Mouse (Mus musculus) hindbrain, embryonic 13.5 days (tissue): Measurements from ENCODE around the gene Usp39. TPM values are rescaled to one million over a fixed set of nuclear protein-coding genes. Genes with fewer than 3 reads are reported as not detected.
A peak's percentile ranks its signal among the peaks of the same experiment; 100 is the strongest.

Experiments
- ATAC-seq: fragments of 200-750 bp; cut with Nextera tagmentation; 2 replicates; pipeline ENCODE4 v1.8.0; 2017; ENCODE audit warnings: moderate TSS enrichment; ENCODE audit not compliant: low FRiP score
- H3K27ac ChIP-seq: fragments of 300-500 bp; sonication (generic); 2 replicates; pipeline ENCODE4 v1.5.1; 2015; ENCODE audit warnings: inconsistent platforms, mild to moderate bottlenecking, moderate library complexity
- H3K27me3 ChIP-seq: fragments of 300-500 bp; sonication (generic); 2 replicates; pipeline ENCODE4 v1.6.1; 2015; ENCODE audit warnings: mild to moderate bottlenecking, inconsistent platforms
- H3K36me3 ChIP-seq: fragments of 300-500 bp; sonication (generic); 2 replicates; pipeline ENCODE4 v1.6.1; 2015; ENCODE audit warnings: mild to moderate bottlenecking, inconsistent platforms
- H3K4me1 ChIP-seq: fragments of 300-500 bp; sonication (generic); replicated peaks from 2 replicates; pipeline ENCODE4 v1.6.1; 2015; ENCODE audit warnings: inconsistent platforms
- H3K4me2 ChIP-seq: fragments of 300-500 bp; sonication (generic); 2 replicates; pipeline ENCODE4 v1.6.1; 2015; ENCODE audit warnings: inconsistent platforms, mild to moderate bottlenecking, moderate library complexity
- H3K4me3 ChIP-seq: fragments of 300-500 bp; sonication (generic); 2 replicates; pipeline ENCODE4 v1.5.1; 2015; ENCODE audit warnings: mild to moderate bottlenecking, inconsistent platforms
- H3K9ac ChIP-seq: fragments of 300-500 bp; sonication (generic); 2 replicates; pipeline ENCODE4 v1.6.1; 2015; ENCODE audit warnings: mild to moderate bottlenecking, inconsistent platforms
- H3K9me3 ChIP-seq: fragments of 300-500 bp; sonication (generic); 2 replicates; pipeline ENCODE4 v1.6.1; 2016; ENCODE audit warnings: inconsistent platforms
- WGBS: fragments of 180-500 bp; shearing (Covaris S2); methylation state at CpG from one replicate; pipeline ENCODE4 v1.1.7; 2015; 5-methylcytosine and 5-hydroxymethylcytosine counted together
- polyA plus RNA-seq: library from polyadenylated mRNA; unstranded; fragments of >200 nt; fragmentation: Nextera tagmentation; extraction: Ambion mirVana; gene quantifications from 2 replicates; pipeline ENCODE4 v1.2.1, GENCODE M21; 2015

The Usp39 gene
- polyA plus RNA-seq, 1 experiment from 2014 or later = 46.7 TPM

DNA sequence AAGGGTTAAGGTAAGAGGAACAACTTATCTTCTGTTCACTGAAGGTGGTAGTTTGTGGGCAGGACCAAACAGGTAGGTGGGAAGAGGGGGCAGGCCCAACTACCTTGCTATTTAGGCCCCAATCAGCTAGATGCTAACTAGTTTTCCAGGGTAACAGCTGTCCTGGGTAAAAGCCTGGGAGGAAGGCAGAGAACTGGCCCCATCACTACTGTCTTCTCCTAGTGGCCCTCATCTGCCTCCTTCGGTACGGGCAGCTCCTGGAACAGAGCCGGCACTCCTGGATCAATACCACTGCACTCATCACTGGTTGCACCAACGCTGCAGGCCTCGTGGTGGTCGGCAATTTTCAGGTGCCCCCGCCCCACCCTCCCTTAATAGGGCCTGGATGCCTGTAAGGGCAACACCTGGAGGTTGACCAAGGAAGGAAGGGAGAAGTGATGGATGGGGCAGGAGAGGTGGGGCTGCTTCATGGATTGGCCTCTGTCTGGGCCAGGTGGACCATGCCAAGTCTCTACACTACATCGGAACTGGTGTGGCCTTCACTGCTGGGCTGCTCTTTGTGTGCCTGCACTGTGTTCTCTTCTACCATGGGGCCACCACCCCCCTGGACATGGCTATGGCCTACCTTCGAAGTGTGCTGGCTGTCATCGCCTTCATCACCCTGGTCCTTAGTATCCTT is 13.2 kb upstream of the Usp39 start:
- Histone ChIP-seq H3K4me3 (no peak overlapping the region), H3K4me2 (no peak overlapping the region), H3K9me3 (no peaks in the 10 kb centered on the region), H3K27ac (no peak overlapping the region), H3K36me3 (peaks cover 36% of the 10 kb centered on the region), H3K27me3 (no peaks in the 10 kb centered on the region), H3K4me1 (peaks cover 56% of the 10 kb centered on the region), H3K9ac (no peak overlapping the region)
- 91% methylated on average over 10 of the region's 10 CpGs for WGBS
- no peak for ATAC-seq

DNA sequence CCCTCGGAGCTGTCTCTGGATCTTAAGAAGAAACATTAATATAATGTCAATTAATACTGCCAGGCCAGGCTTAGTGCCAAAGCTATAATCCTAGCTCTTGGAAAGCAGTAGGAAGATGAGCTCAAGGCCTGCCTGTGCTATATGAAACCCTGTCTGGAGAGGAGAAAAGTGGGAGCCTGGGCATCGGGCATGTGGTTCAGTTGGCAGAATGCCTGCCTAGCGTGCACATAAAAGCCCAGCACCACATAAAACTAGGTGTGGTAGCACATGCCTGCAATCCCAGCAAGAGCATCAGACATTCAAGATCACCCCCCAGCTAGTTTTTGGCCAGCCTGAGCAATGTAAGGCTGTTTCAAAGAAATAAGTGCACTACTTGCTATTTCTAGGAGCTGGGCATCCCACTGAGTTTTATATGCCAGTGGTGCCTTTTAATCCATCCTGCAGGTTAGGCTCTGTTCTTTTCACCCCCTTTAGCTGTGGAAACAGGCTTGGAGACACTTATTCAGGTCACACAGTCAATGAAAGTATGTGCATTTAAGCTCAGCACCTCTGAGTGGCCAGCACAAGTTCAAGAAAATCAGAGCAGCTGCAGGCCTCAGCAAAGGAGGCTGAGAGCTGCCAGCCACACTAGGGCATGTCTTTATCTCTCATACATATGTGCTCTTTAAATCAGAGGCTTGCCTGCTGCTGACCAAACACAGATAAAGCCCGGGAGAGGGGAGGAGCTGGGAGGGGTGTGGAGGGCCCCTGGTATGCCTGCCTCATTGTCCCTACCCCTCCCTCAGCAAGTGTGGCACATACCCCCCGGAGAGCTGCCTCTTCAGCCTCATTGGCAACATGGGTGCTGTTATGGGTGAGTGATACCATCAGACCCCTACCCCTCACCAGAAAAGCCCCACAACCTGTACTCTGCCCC is 12.4 kb upstream of the Usp39 start:
- Histone ChIP-seq H3K4me1 (peaks cover 52% of the 10 kb centered on the region), H3K4me3 (no peak overlapping the region), H3K27ac (no peak overlapping the region), H3K27me3 (no peaks in the 10 kb centered on the region), H3K36me3 (peaks cover 36% of the 10 kb centered on the region), H3K9ac (no peak overlapping the region), H3K4me2 (no peak overlapping the region), H3K9me3 (no peaks in the 10 kb centered on the region)
- 79% methylated on average over 5 of the region's 5 CpGs for WGBS
- ATAC-seq = no peak

DNA sequence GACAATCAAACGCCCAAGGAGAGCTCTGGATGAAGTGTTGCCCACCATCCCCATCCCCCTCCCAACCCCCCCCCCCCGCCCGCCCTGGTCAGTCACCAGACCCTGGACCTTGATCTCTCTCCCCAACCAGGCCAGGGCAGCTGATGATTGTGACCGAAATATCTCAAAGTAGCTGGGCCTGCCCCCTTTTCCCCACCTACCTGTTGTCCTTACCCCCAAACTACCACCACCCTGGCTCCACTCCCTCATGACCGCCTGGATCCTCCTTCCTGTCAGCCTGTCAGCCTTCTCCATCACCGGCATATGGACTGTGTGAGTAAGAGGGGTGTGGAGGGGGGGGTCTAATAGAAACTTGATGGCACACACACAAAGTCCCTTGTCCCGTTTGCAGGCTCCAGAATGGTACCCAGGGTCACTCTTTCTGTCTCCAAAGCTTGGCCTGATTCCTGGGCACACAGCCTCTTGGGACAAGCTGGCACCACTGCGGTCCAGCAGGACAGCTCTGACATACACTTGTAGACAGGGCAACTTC is 11.1 kb upstream of the Usp39 start:
- Histone ChIP-seq H3K27me3 (no peaks in the 10 kb centered on the region), H3K4me1 (peaks cover 52% of the 10 kb centered on the region), H3K4me3 (peak overlapping the region; percentile 65), H3K9ac (peak overlapping the region; percentile 84), H3K4me2 (peak overlapping the region; percentile 95), H3K9me3 (no peaks in the 10 kb centered on the region), H3K36me3 (peaks cover 39% of the 10 kb centered on the region), H3K27ac (peak overlapping the region; percentile 75; the same call in 1 of the 2 replicates)
- ATAC-seq = peak; percentile 11; the same call in 1 of the 2 replicates
- 32% methylated on average over 8 of the region's 8 CpGs for WGBS

DNA sequence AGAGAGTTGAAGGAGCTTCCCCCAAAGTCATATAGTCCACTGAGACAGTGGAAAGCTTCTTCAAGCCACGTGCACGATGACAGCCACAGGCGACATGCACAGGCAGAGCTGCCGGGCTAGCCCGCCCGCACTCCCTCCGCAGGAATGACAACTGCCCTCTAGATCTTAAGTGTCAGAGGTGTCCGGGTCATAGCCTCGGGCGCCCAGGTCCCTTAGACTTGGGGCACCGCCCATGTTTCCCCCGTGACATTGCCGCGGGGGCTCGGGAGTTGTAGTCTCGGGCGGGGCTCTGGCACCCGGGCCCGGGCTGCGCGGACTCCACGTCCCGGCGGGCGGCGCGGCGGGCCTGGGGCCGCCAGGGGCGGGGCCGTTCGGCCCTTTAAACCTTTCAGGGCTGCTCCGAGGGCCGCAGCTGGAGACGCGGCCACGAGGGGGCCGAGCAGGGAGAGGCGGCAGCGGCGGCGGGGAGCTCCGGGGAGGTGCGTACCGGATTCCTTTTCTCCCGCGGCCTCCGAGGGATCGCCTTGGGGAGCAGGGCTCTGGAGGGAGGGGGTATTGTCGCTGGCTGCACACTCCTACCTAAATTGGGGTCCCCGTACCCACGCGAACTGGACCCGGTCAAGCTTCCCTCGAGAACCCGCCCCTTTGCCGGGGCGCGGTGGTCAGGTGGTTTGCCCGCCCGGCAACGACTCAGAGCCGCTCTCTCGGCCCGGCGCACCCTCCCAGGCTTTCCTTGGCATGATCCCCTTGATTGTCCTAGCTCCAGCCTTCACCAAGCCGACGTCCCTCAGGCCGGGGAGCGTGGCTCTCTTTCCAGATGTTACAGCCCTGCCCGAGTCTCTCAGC is 10.3 kb upstream of the Usp39 start, which contains the start of gene Tmem150a:
Gene Tmem150a (plus strand): TSS at position 382 of the 846 bp plus-strand sequence.
- peak; percentile 85 for ATAC-seq
- Histone ChIP-seq H3K27me3 (no peaks in the 10 kb centered on the region), H3K4me2 (peak within 1 kb of the TSS; percentile 95)

DNA sequence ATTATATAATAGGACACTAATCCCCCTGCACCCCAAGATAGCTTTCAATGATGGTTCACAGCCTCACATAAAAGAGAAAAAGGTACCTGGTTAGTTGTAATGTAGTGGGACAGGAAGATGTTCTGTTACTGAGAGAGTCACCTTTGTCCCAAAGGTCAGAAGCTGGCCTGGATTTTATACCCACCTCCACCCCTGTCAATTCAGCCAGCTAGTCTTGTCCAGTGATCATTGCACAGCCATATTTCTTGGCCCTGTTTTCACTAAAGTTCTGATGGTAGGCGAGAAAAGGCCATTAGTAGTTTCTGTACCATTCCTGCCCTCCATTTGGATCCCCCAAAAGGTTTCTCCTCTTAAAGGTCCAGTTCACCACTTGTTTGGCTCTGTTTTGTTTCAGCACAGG is 9.0 kb upstream of the Usp39 start:
- Histone ChIP-seq H3K4me2 (no peak overlapping the region), H3K36me3 (peaks cover 44% of the 10 kb centered on the region), H3K9me3 (no peaks in the 10 kb centered on the region), H3K27me3 (no peaks in the 10 kb centered on the region), H3K4me1 (peaks cover 44% of the 10 kb centered on the region), H3K27ac (no peak overlapping the region), H3K4me3 (no peak overlapping the region), H3K9ac (no peak overlapping the region)
- WGBS = 81% methylated on average over 1 of the region's 1 CpGs
- no peak for ATAC-seq

More for the DNA sequence above, 10.3 kb upstream of the Usp39 start, which contains the start of gene Tmem150a:
- WGBS = under 1% methylated on average over 69 of the region's 71 CpGs
- Histone ChIP-seq H3K36me3 (peaks cover 42% of the 10 kb centered on the region), H3K4me1 (peaks cover 45% of the 10 kb centered on the region), H3K4me3 (peak within 1 kb of the TSS; percentile 65), H3K9me3 (no peaks in the 10 kb centered on the region), H3K27ac (peak within 1 kb of the TSS; percentile 75), H3K9ac (peak within 1 kb of the TSS; percentile 84)

DNA sequence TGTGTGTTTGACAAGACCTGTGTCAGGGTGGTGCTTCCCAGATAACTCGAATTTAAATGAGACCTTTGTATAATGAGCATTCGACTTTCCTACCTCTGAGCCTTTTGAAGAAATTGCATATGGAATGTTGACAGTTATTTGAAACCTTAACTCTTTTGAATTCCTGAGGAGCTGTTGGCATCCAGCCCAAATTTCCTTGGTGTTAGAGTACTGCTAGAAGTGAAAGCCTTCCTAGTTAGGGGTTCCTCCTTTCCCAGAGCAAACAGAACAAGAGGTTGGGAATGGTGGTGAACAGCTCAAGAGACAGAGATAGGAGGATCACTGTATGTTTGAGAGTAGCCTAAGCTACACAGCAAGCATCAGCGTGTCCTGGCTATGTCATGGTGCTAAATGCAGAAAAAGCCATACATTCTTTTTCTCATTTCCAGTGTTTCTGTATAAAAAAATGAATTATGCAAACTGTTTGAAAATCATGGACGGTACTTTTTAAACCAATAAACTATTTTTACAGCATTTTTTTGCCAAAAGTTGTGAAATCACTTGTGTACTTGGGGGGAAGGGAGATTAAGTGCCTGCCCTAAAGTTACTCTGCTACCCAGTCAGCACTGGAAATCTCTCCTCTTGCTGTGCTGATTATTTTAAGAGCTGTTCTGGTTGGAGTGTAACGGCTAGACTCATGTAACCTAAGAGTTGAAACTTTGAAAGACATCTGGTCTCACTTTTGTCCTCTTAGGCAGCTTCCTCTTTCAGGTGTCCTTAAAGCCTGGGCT is 7.8 kb upstream of the Usp39 start:
- Histone ChIP-seq H3K27me3 (no peaks in the 10 kb centered on the region), H3K36me3 (peaks cover 39% of the 10 kb centered on the region), H3K9ac (no peak overlapping the region), H3K4me1 (peaks cover 56% of the 10 kb centered on the region), H3K9me3 (no peaks in the 10 kb centered on the region), H3K27ac (no peak overlapping the region), H3K4me2 (no peak overlapping the region), H3K4me3 (no peak overlapping the region)
- no peak for ATAC-seq
- 77% methylated on average over 5 of the region's 5 CpGs for WGBS

DNA sequence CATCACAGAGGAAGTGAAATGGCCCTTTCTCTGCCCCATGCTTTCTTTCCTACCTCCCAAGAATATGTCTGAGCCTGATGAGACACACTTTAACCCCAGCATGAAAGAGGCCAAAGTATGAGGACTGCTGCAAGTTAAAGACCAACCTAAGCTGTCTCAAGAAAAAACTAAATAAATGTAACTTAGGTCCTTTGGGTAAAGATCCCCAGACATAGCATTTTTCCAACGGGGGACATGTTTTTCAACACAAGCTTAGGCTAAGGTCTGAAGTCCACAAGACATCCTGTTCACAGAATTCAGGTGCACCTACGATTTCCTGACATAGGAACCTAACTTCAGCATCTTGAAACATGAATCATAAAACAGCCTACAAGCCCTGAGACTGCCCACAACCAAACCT is 5.2 kb upstream of the Usp39 start:
- ATAC-seq = no peak
- Histone ChIP-seq H3K27me3 (no peaks in the 10 kb centered on the region), H3K4me3 (no peak overlapping the region), H3K9ac (no peak overlapping the region), H3K4me2 (no peak overlapping the region), H3K27ac (no peak overlapping the region), H3K36me3 (peaks cover 30% of the 10 kb centered on the region), H3K4me1 (peaks cover 52% of the 10 kb centered on the region), H3K9me3 (no peaks in the 10 kb centered on the region)
- 93% methylated on average over 2 of the region's 2 CpGs for WGBS

DNA sequence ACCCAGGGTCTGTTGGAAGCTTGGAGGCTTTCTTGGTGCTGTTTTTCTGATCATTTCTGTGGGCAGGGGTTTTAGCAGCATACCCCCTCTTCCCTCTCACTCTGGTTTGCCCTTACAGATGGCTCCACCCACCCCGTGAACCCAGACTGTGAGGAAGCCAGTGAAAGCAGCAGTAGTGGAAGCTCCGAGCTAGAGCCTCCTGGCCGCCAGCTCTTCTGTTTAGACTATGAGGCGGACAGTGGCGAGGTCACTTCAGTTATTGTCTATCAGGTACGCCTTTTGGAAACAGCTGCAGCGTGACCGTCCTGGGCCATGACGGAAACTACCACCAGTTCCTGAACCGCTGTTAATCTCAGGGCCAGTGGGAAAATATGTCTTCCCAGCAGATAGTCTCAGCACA is 3.4 kb upstream of the Usp39 start:
- Histone ChIP-seq H3K27me3 (no peaks in the 10 kb centered on the region), H3K4me2 (peak overlapping the region; percentile 90), H3K36me3 (peaks cover 30% of the 10 kb centered on the region), H3K9me3 (no peaks in the 10 kb centered on the region), H3K9ac (peak overlapping the region; percentile 94), H3K4me1 (peaks cover 51% of the 10 kb centered on the region), H3K4me3 (peak overlapping the region; percentile 91), H3K27ac (no peak overlapping the region)
- no peak for ATAC-seq
- WGBS = 83% methylated on average over 10 of the region's 10 CpGs

DNA sequence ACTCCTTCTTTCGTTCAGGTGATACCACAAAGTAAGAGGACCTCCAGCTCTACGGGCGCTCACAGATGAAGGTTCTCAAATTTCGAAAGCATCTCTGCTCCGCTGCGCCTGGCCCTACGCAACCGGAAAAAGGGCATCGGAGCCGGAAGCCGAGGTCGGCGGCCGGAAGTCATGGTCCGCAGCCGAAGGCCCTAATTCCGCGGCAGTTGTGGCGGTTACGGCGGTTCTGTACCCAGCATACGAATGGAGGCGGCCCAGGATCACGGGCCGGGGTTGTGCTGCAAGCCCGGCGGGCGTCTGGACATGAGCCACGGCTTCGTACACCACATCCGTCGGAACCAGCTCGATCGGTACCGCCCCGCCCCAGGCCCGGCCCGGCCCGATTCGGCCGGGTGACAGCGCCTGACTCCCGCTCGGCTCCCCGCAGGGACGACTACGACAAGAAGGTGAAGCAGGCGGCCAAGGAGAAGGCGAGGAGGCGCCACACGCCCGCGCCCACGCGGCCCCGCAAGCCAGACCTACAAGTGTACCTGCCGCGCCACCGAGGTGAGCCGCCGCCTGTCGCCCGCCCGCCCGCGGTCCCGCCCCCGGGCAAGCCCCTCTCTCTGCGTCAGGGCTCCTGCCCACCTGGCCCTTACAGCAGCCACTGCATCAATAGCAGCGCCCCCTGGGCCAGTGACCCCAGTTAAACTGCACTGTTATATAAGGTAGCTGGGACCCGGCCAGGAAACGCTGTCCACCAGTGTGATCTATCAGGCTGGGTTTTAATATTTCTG is 2.4 kb upstream of the Usp39 start, which contains the start of gene 0610030E20Rik:
Gene 0610030E20Rik (plus strand): TSS at position 152 of the 776 bp plus-strand sequence.
- Histone ChIP-seq H3K4me3 (peak within 1 kb of the TSS; percentile 91), H3K9me3 (no peaks in the 10 kb centered on the region), H3K4me2 (peak within 1 kb of the TSS; percentile 90), H3K9ac (peak within 1 kb of the TSS; percentile 94), H3K4me1 (peaks cover 52% of the 10 kb centered on the region), H3K36me3 (peaks cover 30% of the 10 kb centered on the region), H3K27me3 (no peaks in the 10 kb centered on the region), H3K27ac (peak within 1 kb of the TSS; percentile 91)
- ATAC-seq = peak; percentile 74
- under 1% methylated on average over 69 of the region's 72 CpGs for WGBS

DNA sequence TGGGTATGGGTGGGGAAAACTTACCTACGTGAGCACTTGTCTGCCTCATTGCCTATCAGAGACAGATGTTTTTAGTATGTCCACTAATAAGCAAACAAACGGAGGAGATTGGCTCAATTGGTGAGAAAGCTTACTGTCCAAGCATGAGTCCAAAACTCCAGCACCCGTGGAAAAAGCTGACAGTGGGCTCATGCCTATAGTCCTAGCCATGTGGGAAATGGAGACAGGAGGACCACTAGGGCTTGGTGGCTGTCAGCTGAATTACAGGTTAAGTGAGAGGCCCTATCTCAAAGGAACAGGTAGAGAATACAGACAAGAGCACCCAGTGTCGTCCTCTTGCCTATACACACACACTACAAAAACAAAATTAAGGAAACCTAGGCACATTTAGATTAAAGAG is 1.3 kb upstream of the Usp39 start:
- Histone ChIP-seq H3K36me3 (peaks cover 29% of the 10 kb centered on the region), H3K4me3 (no peak overlapping the region), H3K4me1 (peaks cover 47% of the 10 kb centered on the region), H3K4me2 (peak overlapping the region; percentile 90), H3K27ac (no peak overlapping the region), H3K27me3 (no peaks in the 10 kb centered on the region), H3K9ac (no peak overlapping the region), H3K9me3 (no peaks in the 10 kb centered on the region)
- no peak for ATAC-seq
- WGBS = 85% methylated on average over 4 of the region's 4 CpGs
